Mouse (Mus musculus) intestine, postnatal 0 days (tissue): ENCODE results near the gene Trpc3. TPM values are rescaled to one million over a fixed set of nuclear protein-coding genes. Genes with fewer than 3 reads are reported as not detected.

Experiments used
- ATAC-seq: fragments of 200-750 bp; cut with Nextera tagmentation; 2 replicates; pipeline ENCODE4 v1.8.0; 2017; ENCODE audit warnings: mild to moderate bottlenecking, moderate TSS enrichment, moderate library complexity
- H3K27ac ChIP-seq: fragments of 300-500 bp; sonication (generic); 2 replicates; pipeline ENCODE4 v1.5.1; 2014; ENCODE audit warnings: mild to moderate bottlenecking, low read depth, low read length, moderate library complexity
- H3K27me3 ChIP-seq: fragments of 300-500 bp; sonication (generic); replicated peaks from 2 replicates; pipeline ENCODE4 v1.6.1; 2014; ENCODE audit warnings: low read length, mixed read lengths; ENCODE audit not compliant: control insufficient read depth, insufficient read depth
- H3K36me3 ChIP-seq: fragments of 300-500 bp; sonication (generic); 2 replicates; pipeline ENCODE4 v1.6.1; 2014; ENCODE audit warnings: mild to moderate bottlenecking, moderate library complexity; ENCODE audit not compliant: control insufficient read depth, insufficient read depth
- H3K4me1 ChIP-seq: fragments of 300-500 bp; sonication (generic); replicated peaks from 2 replicates; pipeline ENCODE4 v1.6.1; 2014; ENCODE audit warnings: antibody characterized with exemption, low read length, mixed read lengths; ENCODE audit not compliant: control insufficient read depth, insufficient read depth
- H3K4me2 ChIP-seq: fragments of 300-500 bp; sonication (generic); replicated peaks from 2 replicates; pipeline ENCODE4 v1.6.1; 2014; ENCODE audit warnings: low read depth, mild to moderate bottlenecking, moderate library complexity
- H3K4me3 ChIP-seq: fragments of 300-500 bp; sonication (generic); 2 replicates; pipeline ENCODE4 v1.5.1; 2014; ENCODE audit warnings: low read depth, low read length
- H3K9ac ChIP-seq: fragments of 300-500 bp; sonication (generic); 2 replicates; pipeline ENCODE4 v1.6.1; 2014; ENCODE audit warnings: mild to moderate bottlenecking, low read depth, low read length
- H3K9me3 ChIP-seq: fragments of 300-500 bp; sonication (generic); 2 replicates; pipeline ENCODE4 v1.6.1; 2016; ENCODE audit warnings: mixed run types; ENCODE audit not compliant: control insufficient read depth
- CTCF ChIP-seq: sonication (generic); IDR thresholded peaks from 2 replicates; pipeline ENCODE4 v1.5.1; 2016; ENCODE audit warnings: low read depth, mild to moderate bottlenecking, control low read depth, antibody characterized with exemption, moderate library complexity
- WGBS: fragments of 180-500 bp; shearing (Covaris S2); extraction: QIAGEN DNeasy Blood & Tissue Kit; methylation state at CpG from one replicate; pipeline ENCODE4 v1.1.7; 2014; 5-methylcytosine and 5-hydroxymethylcytosine counted together
- polyA plus RNA-seq: library from polyadenylated mRNA; unstranded; fragments of >200 nt; fragmentation: Nextera tagmentation; extraction: Ambion mirVana; gene quantifications from 2 replicates; pipeline ENCODE4 v1.2.1, GENCODE M21; 2015

Gene Trpc3
- polyA plus RNA-seq, 1 experiment from 2014 or later: 6.5 TPM

DNA sequence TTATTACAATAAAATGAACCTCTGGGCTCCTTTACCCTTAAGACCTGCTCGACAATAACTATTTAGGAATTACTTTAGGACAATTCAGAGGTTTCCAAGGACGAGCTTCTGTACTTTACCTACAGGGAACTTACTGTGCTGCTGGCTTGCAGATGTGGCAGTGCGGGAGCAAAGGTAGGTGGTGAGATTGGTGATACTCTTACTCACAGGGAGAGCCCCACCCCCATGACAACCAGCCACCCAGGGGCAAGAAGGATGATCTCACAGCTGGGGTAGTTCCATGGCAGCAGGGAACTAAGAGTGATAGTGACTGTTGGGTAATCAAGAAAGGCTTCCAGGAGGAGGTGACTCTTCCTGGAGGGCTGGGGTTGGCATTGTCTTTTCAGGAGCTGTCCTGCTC, 46.6 kb downstream of the Trpc3 start:
- 0 out of 2 replicates have a peak overlapping the region, but pooled peaks have one; percentile 24 for H3K27ac ChIP-seq
- 64% methylated on average over 3 of the region's 3 CpGs for WGBS
- no peak for TF ChIP-seq CTCF
- ATAC-seq: peak; percentile 93
- H3K9ac ChIP-seq: no peak overlapping the region
- no peaks in the 10 kb centered on the region for H3K4me1 ChIP-seq
- no peaks in the 10 kb centered on the region for H3K27me3 ChIP-seq
- no peaks in the 10 kb centered on the region for H3K9me3 ChIP-seq
- H3K4me3 ChIP-seq: no peak overlapping the region
- H3K4me2 ChIP-seq: no peak overlapping the region
- H3K36me3 ChIP-seq: no peaks in the 10 kb centered on the region

DNA sequence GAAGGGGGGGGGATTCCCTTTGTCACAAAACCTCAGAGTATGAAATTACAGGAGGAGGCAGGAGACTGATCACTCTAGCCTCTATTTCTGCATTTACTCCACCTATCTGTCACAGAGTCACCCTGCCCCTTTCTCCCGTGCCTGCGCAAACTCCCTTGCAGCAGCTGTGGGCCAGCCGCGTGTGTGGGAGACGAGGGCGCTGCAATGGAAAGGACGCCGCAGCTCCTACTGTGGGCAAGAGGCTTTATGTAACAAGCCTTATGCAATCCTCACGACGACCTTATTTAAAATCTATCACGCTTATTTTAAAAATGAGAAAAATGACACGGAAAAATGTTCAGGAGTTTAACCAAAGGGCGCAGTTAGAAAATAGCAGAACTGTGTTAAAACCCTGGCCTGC, 47.2 kb downstream of the Trpc3 start:
- no peaks in the 10 kb centered on the region for H3K9me3 ChIP-seq
- WGBS: 79% methylated on average over 13 of the region's 13 CpGs
- TF ChIP-seq CTCF: no peak
- no peak for ATAC-seq
- no peaks in the 10 kb centered on the region for H3K27me3 ChIP-seq
- no peak overlapping the region for H3K4me3 ChIP-seq
- H3K9ac ChIP-seq: no peak overlapping the region
- H3K4me2 ChIP-seq: no peak overlapping the region
- no peaks in the 10 kb centered on the region for H3K36me3 ChIP-seq
- H3K27ac ChIP-seq: no peak overlapping the region
- H3K4me1 ChIP-seq: no peaks in the 10 kb centered on the region

DNA sequence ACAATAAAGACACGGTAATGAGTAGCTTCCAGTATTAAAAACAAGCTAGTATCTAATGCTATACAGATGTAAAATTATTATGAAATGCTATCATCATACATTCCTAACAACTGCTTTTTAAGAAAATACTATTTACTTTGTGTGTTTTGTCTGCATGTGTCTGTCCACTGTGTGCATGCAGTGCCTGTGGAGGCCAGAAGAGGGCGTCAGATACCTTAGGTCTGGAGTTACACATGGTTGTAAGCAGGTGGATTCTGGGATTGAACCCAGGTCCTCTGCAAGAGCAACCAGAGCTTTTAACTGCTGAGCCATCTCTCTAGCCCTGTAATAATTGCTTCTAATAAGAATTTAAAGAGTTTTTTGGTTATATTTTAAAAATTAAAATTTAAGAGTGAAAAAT, 49.2 kb downstream of the Trpc3 start:
- 66% methylated on average over 2 of the region's 2 CpGs for WGBS
- Histone ChIP-seq H3K4me1 (no peaks in the 10 kb centered on the region), H3K9ac (no peak overlapping the region), H3K4me3 (no peak overlapping the region), H3K4me2 (no peak overlapping the region), H3K9me3 (no peaks in the 10 kb centered on the region), H3K27me3 (no peaks in the 10 kb centered on the region), H3K27ac (no peak overlapping the region), H3K36me3 (no peaks in the 10 kb centered on the region)
- no peak for ATAC-seq
- peak; percentile 62 for TF ChIP-seq CTCF

DNA sequence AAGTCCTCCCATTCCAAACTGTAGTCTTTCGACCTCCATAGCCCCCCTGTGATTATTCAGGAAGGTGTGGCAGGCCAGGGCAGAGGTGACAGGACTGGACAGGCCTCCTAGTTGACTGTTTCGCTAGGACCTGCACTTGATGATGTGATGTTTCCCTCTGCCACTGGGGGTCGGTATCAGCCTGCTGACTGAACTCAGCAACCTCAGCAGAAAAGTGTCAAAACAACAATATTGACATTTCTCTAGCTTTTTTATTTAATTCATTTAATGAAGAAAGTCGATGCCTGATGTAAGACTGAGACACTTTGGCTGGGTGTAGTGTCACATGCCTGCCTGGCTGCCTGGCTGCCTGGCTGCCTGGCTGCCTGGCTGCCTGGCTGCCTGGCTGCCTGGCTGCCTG, 54.5 kb downstream of the Trpc3 start:
- H3K4me1 ChIP-seq: no peaks in the 10 kb centered on the region
- no peak overlapping the region for H3K27ac ChIP-seq
- no peak overlapping the region for H3K9ac ChIP-seq
- WGBS: 25% methylated on average over 4 of the region's 4 CpGs
- H3K4me2 ChIP-seq: no peak overlapping the region
- TF ChIP-seq CTCF: peak; percentile 90
- H3K4me3 ChIP-seq: no peak overlapping the region
- H3K36me3 ChIP-seq: no peaks in the 10 kb centered on the region
- no peaks in the 10 kb centered on the region for H3K9me3 ChIP-seq
- ATAC-seq: peak; percentile 51; the same call in 1 of the 2 replicates
- no peaks in the 10 kb centered on the region for H3K27me3 ChIP-seq

DNA sequence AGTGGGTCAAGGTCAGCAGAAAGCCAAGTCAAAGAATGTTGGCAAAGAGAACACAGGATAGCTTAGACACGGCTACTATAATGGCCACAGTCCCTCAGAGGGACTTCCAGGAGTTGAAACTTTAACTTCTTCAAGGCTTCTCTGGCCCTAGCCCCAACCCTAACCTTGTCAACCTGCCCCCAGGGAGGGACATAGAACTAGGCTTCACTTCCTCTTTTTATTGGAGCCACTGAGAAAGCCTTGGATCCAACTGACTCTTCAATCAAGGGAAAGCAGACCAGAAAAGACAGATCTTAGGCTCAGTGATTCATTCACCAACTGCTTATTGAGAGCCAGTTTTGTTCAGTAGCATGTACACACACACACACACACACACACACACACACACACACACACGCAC, 63.2 kb downstream of the Trpc3 start:
- Histone ChIP-seq H3K27ac (no peak overlapping the region), H3K4me1 (no peaks in the 10 kb centered on the region), H3K4me2 (no peak overlapping the region), H3K4me3 (no peak overlapping the region), H3K9ac (no peak overlapping the region), H3K9me3 (no peaks in the 10 kb centered on the region), H3K36me3 (no peaks in the 10 kb centered on the region), H3K27me3 (no peaks in the 10 kb centered on the region)
- no peak for ATAC-seq
- no peak for TF ChIP-seq CTCF
- 72% methylated on average over 2 of the region's 2 CpGs for WGBS

DNA sequence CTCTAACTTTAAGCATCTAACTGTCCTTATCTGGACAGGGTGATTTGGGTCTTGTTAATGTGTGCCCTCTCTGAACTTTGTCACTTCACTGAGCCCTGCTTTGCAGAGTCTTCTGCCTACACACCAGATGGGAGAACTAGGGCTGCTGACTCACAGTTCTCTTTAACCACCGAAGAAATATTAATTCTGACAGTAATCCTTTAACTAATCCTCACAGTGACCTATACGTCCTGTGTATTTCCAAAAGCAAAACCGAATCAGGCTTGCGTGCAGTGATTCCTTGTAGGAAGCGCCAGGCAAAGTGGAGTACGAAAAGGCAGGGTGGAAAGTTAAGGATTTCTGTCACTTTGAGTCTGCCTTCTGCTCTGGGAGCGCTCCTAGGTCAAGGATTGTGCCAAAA, 71.8 kb downstream of the Trpc3 start:
- Histone ChIP-seq H3K27ac (no peak overlapping the region), H3K4me1 (no peaks in the 10 kb centered on the region), H3K4me2 (no peak overlapping the region), H3K9ac (no peak overlapping the region), H3K9me3 (no peaks in the 10 kb centered on the region), H3K36me3 (no peaks in the 10 kb centered on the region), H3K27me3 (no peaks in the 10 kb centered on the region), H3K4me3 (no peak overlapping the region)
- ATAC-seq: no peak
- 60% methylated on average over 7 of the region's 7 CpGs for WGBS
- no peak for TF ChIP-seq CTCF

DNA sequence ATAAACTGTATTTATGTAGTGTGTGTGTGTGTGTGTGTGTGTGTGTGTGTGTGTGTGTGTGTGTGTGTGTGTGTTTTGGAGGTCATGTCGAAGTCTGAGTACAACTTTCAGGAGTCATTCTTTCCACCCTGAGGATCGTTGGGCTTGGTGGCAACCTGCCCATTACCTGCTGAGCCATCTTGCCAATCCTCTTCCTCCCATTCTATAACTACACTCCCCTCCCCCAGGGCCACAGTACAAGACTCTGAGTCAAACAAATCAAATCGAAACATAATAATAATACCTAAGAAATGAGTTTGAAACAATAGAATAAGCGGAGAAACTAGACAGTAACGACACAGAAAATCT, 76.1 kb downstream of the Trpc3 start:
- H3K4me2 ChIP-seq: peak overlapping the region; percentile 91
- TF ChIP-seq CTCF: no peak
- H3K4me1 ChIP-seq: no peaks in the 10 kb centered on the region; the same call in 1 of the 2 replicates
- WGBS: 68% methylated on average over 5 of the region's 5 CpGs
- H3K27ac ChIP-seq: no peak overlapping the region
- no peak overlapping the region for H3K9ac ChIP-seq
- ATAC-seq: no peak
- H3K27me3 ChIP-seq: no peaks in the 10 kb centered on the region
- no peaks in the 10 kb centered on the region for H3K9me3 ChIP-seq
- H3K36me3 ChIP-seq: no peaks in the 10 kb centered on the region; the same call in 1 of the 2 replicates
- no peak overlapping the region for H3K4me3 ChIP-seq
